Mouse (Mus musculus) heart, adult 2 months (tissue): ENCODE results near the gene Gpatch2.

ENCODE experiments used
- CTCF ChIP-seq: fragments of 200-600 bp; IDR thresholded peaks from 2 replicates; pipeline ENCODE4 v1.8.1; 2022; ENCODE audit warnings: antibody characterized with exemption, mild to moderate bottlenecking, moderate library complexity
- EP300 ChIP-seq: fragments of 200-500 bp; IDR thresholded peaks from 2 replicates; pipeline ENCODE4 v1.6.1; 2011; ENCODE audit warnings: low read depth, low read length, control low read depth; ENCODE audit not compliant: insufficient read depth
- POLR2A ChIP-seq: fragments of 200-500 bp; IDR thresholded peaks from 2 replicates; pipeline ENCODE4 v1.6.1; 2011; ENCODE audit warnings: mild to moderate bottlenecking, low read depth, low read length, control low read depth; ENCODE audit not compliant: insufficient read depth

- TF ChIP-seq EP300 = no peak
- no peak for TF ChIP-seq CTCF
- no peak for TF ChIP-seq POLR2A
These were observed 19.9 kb downstream of the Gpatch2 start for GRCm38 (mm10) chr1:187235161-187235560.
